Mouse (Mus musculus) layer of hippocampus, adult 11-12 months (tissue): Measurements from ENCODE around the gene Gm3486.
"Not testable (repeated sequence)": the region's sequence is repeated elsewhere in the genome, so short reads cannot be mapped to it uniquely, and the experiment has no call there.

ENCODE experiments used
- DNase-seq: peaks from one replicate; pipeline ENCODE4 v3.0.0; 2022; ENCODE audit warnings: low spot score

The Gm3486 gene

DNA sequence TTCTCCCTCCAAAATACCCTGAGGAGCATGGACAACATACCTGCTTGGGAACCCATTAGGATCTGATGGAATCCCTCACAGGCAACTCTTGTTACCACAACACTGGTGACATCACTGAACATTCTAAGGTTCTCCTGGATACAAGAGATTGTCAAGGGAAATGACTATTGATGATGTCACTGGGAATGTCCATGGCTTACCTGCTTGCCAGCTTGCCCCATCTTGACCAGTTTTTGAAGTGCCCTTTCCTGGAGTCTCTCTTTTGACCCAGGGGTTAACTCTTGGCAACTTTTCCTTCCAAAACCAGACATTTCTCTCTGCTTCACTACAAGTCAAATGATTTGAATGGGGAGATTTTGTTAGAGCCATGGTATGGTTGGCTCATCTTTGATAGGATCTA, at the start of gene Gm3486:
TSS of gene Gm3486 (minus strand) at position 101 of the 400 bp plus-strand sequence.
- not testable (repeated sequence) for DNase-seq

DNA sequence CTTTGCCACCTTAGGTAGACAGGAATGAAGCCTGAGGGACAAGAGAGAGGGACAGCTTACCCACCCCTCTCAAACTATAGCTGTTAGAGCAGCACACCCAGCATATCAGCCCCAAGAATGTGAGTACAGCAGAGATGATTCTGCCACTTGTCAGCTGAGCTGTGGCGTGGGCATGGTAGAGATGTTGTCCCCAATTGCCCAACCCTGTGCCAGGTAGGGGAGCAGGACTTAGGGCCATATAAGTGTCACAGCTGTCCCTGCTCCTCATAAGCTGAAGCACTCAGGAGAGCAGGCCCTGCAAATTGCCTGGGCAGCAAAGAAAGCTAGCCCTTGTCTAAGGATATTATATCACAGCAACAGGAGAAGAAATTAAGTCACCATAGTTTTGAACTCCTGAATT, 35.4 kb upstream of the Gm3486 start:
- not testable (repeated sequence) for DNase-seq

DNA sequence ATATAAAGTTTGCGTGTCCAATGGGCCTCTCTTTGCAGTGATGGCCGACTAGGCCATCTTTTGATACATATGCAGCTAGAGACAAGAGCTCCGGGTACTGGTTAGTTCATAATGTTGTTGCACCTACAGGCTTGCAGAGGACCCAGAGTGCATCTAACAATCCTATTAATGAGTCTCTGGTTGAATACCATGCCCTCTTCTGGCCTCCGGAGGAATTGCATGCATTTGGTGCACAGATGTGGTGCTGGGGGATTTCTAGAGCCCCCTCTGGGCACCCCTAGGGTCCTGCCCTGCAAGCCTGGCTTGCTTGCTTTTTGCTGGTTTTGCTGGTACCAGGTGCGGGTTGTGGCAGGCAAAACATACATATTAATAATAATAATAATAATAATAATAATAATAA, 31.4 kb upstream of the Gm3486 start:
- not testable (repeated sequence) for DNase-seq

DNA sequence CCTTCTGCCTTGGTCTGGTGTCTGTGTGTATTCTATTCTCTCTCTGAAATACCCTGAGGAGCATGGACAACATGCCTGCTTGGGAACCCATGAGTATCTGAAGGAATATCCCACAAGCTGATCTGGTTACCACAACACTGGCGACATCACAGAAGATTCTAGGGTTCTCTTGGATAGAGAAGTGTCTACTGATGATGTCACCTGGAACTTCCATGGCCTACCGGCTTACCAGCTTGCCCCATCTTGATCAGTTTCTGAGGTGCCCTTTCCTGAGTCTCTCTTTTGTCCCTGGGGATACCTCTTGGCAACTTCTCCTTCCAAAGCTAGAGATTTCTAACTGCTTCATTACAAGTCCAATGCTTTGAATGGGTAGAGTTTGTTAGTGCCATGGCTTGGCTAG, 35.9 kb downstream of the Gm3486 start, which contains the start of gene Gm7954:
TSS of gene Gm7954 (minus strand) at position 101 of the 400 bp plus-strand sequence.
- DNase-seq: not testable (repeated sequence)
